Mouse (Mus musculus): ENCODE results near the gene Psg28. TPM values are rescaled to one million over a fixed set of nuclear protein-coding genes. Genes with fewer than 3 reads are reported as not detected.
"Not testable (repeated sequence)": the region's sequence is repeated elsewhere in the genome, so short reads cannot be mapped to it uniquely, and the experiment has no call there.

Gene Psg28
- total RNA-seq (2021), result not detected
- long read RNA-seq, experiment 1, result 0 reads
- long read RNA-seq, experiment 2, result 0 reads

DNA sequence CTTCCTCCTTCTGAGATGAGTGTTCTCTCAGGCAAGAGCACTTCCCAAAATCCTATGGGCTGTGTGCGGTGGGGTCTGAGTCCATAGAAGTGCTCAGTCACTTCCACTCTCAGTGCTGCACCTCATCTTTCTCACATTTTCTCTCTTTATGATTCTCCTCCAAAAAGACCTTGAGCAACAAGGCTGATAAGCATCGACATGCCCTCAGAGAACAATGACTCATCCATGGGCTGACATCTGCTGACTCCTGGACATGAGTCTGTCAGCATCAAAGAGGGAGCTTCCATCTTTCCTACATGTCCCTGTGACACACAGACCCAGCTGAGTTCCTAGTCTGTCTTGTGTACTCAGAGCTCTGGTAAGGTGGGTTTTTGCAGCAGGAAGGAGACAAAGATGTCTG is at the start of gene Psg28:
TSS of gene Psg28 (minus strand) at position 101 of the 400 bp plus-strand sequence.
- DNase-seq; intact Hi-C loops (cut with DNase I): not testable (repeated sequence)

DNA sequence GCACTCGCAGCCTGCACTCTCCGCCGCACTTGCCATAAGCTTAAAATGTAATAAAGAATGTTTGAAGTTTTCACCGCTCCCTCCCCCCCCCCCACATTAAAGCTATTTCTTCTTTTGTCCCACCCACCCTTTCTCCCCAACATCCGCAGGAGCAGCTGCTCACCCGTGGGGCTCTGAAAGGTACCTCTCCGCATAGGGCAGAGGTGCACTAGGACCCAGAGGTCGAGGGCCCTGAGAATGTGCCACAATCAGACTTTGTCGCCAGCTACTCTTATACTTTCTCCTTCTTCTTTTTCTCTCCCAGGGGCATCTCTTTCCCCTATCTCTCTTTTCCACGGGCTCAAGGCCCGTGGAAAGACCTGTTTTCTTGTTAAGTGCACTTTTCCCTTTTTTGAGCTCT is 28.4 kb downstream of the Psg28 start:
- DNase-seq, result no peak
- intact Hi-C loops (cut with DNase I), result no loop called here

DNA sequence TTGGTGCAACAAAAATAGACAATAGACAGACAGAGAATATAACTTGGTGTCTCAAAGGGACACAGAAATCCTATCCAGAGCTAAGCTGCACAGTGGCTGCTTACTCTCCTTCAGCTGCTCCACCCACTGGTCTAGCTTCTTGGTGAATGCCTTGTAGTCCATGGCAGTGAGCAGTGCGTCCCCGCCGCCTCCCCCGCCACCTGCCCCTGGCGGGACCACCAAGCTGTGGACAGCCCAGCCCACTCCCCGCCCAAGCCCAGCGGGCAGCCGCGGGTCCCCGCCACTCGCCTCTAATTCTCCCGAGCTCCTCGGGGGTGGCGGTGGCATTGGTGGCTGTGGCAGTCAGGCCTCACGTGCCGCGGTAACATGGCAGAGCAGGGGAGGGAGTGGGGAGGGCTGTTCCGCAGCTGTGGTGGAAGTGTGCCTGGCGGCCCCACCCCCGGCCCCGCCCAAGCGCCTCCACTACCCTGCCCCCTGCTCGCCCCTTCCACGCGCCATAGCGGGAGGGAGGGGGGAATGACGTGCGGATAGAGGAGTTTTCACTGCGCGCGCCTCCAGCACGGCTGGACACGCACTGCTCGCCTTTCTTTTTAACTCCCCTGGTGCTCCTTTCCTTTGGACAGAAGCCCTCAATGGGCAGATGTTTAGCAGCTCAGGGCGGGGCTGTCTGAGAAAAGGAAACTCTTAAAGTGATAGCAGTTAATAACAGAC is 29.2 kb downstream of the Psg28 start:
- intact Hi-C loops (cut with DNase I), result no loop called here
- DNase-seq, result no peak

DNA sequence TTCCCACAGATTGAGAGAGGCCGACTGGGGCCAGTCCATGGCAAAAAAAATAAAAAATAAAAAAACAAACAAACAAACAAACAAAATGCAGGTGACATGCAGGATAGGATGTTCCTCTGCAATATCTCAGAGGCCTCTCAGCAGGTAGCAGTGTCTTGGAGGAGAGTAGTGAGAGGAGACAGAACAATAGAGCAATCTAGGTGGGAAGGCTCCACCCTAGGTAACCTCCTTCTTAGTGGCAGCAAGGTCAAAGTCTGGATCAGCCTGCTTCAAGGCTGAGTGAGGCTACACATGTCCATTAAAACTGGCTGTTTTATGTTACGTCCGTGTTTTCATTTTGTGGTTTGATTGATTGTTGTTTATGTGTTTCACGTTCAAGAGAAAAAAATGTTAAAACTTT is 40.4 kb downstream of the Psg28 start:
- DNase-seq; intact Hi-C loops (cut with DNase I): not testable (repeated sequence)

DNA sequence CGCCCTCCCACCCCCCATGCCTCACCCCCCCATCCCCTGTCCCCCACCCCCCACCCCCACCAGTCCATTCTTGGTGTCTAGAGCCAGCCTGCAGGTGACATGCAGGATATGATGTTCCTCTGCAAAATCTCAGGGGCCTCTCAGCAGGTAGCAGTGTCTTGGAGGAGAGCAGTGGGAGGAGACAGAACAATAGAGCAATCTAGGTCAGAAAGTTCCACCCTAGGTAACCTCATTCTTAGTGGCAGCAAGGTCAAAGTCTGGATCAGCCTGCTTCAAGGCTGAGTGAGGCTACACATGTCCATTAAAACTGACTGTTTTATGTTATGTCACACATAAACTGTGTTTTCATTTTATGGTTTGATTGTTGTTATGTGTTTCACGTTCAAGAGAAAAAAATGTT is 53.5 kb downstream of the Psg28 start:
- intact Hi-C loops (cut with DNase I), result no loop called here

More for the DNA sequence above, 53.5 kb downstream of the Psg28 start:
- no peak for DNase-seq

Small RNA genes lying within 50 kb of the gene (microRNA-seq; reads per million reads assigned to microRNA genes)
- gene Gm24715, result 0 reads per million in 2 experiments

Other genes with a start within 250 kb of the Psg28 start
- gene Mill1, start 186.7 kb downstream of the Psg28 start, total RNA-seq (2021), result not detected
- not detected for gene Psg18, start 77.0 kb downstream of the Psg28 start, total RNA-seq (2021)
- not detected for gene Psg26, start 52.1 kb upstream of the Psg28 start, total RNA-seq (2021)
- gene Psg25, start 100.2 kb upstream of the Psg28 start, total RNA-seq (2021), result not detected
- gene Psg27, start 135.3 kb upstream of the Psg28 start, total RNA-seq (2021), result not detected
- gene Psg23, start 184.5 kb upstream of the Psg28 start, total RNA-seq (2021), result not detected
- gene Psg21, start 224.7 kb upstream of the Psg28 start, total RNA-seq (2021), result not detected